Mouse (Mus musculus) neural tube, embryonic 14.5 days (tissue): ENCODE measurements around the gene Fgd6. TPM values are rescaled to one million over a fixed set of nuclear protein-coding genes. Genes with fewer than 3 reads are reported as not detected.
A peak's percentile ranks its signal among the peaks of the same experiment; 100 is the strongest.

Experiments used
- ATAC-seq: fragments of 200-750 bp; cut with Nextera tagmentation; 2 replicates; pipeline ENCODE4 v1.8.0; 2017; ENCODE audit warnings: low read depth, mild to moderate bottlenecking, moderate TSS enrichment, moderate library complexity
- H3K27ac ChIP-seq: fragments of 300-500 bp; sonication (generic); 2 replicates; pipeline ENCODE4 v1.5.1; 2014; ENCODE audit warnings: low read depth, mild to moderate bottlenecking, control low read depth, low read length, moderate library complexity, mixed read lengths
- H3K27me3 ChIP-seq: fragments of 300-500 bp; sonication (generic); 2 replicates; pipeline ENCODE4 v1.6.1; 2014; ENCODE audit warnings: low read length; ENCODE audit not compliant: control insufficient read depth, insufficient read depth
- H3K36me3 ChIP-seq: fragments of 300-500 bp; sonication (generic); 2 replicates; pipeline ENCODE4 v1.6.1; 2014; ENCODE audit warnings: low read length, mixed read lengths; ENCODE audit not compliant: control insufficient read depth, insufficient read depth
- H3K4me1 ChIP-seq: fragments of 300-500 bp; sonication (generic); 2 replicates; pipeline ENCODE4 v1.6.1; 2014; ENCODE audit warnings: low read length; ENCODE audit not compliant: control insufficient read depth, insufficient read depth
- H3K4me2 ChIP-seq: fragments of 300-500 bp; sonication (generic); 2 replicates; pipeline ENCODE4 v1.6.1; 2014; ENCODE audit warnings: mild to moderate bottlenecking, low read depth, low read length, control low read depth
- H3K4me3 ChIP-seq: fragments of 300-500 bp; sonication (generic); 2 replicates; pipeline ENCODE4 v1.5.1; 2014; ENCODE audit warnings: low read depth, low read length, control low read depth, mixed read lengths
- H3K9ac ChIP-seq: fragments of 300-500 bp; sonication (generic); replicated peaks from 2 replicates; pipeline ENCODE4 v1.6.1; 2014; ENCODE audit warnings: low read depth, mild to moderate bottlenecking, control low read depth, low read length, mixed read lengths
- H3K9me3 ChIP-seq: fragments of 300-500 bp; sonication (generic); 2 replicates; pipeline ENCODE4 v1.6.1; 2016; ENCODE audit warnings: low read length; ENCODE audit not compliant: control insufficient read depth
- WGBS: fragments of 180-500 bp; shearing (Covaris S2); extraction: QIAGEN DNeasy Blood & Tissue Kit; methylation state at CpG from one replicate; pipeline ENCODE4 v1.1.7; 2014; 5-methylcytosine and 5-hydroxymethylcytosine counted together
- polyA plus RNA-seq: library from polyadenylated mRNA; unstranded; fragments of >200 nt; fragmentation: Nextera tagmentation; extraction: Ambion mirVana; gene quantifications from 2 replicates; pipeline ENCODE4 v1.2.1, GENCODE M21; 2014

The Fgd6 gene
- polyA plus RNA-seq, 1 experiment from 2014 or later, result 2.4 TPM

DNA sequence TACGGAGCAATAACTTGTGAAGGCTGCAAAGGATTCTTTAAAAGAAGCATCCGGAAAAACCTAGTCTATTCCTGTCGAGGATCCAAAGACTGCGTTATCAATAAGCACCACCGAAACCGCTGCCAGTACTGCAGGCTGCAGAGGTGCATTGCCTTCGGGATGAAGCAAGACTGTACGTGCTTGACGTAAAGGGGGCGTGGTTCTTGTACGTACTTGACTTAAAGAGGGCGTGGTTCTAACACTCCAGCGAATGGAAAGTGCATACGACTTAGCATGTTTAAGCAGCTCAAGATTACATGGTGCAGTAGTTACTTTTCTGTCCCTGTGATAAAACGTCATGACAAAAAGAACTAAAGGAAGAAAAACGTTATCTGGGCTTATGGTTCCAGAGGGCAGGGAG lies 129.6 kb downstream of the Fgd6 start:
- H3K27ac ChIP-seq, result no peak overlapping the region
- no peak overlapping the region for H3K4me3 ChIP-seq
- no peak for ATAC-seq
- H3K4me1 ChIP-seq, result no peaks in the 10 kb centered on the region
- WGBS, result 93% methylated on average over 16 of the region's 16 CpGs
- no peak overlapping the region for H3K4me2 ChIP-seq
- H3K36me3 ChIP-seq, result peaks cover 37% of the 10 kb centered on the region
- H3K27me3 ChIP-seq, result no peaks in the 10 kb centered on the region
- H3K9me3 ChIP-seq, result no peaks in the 10 kb centered on the region
- no peak overlapping the region for H3K9ac ChIP-seq

DNA sequence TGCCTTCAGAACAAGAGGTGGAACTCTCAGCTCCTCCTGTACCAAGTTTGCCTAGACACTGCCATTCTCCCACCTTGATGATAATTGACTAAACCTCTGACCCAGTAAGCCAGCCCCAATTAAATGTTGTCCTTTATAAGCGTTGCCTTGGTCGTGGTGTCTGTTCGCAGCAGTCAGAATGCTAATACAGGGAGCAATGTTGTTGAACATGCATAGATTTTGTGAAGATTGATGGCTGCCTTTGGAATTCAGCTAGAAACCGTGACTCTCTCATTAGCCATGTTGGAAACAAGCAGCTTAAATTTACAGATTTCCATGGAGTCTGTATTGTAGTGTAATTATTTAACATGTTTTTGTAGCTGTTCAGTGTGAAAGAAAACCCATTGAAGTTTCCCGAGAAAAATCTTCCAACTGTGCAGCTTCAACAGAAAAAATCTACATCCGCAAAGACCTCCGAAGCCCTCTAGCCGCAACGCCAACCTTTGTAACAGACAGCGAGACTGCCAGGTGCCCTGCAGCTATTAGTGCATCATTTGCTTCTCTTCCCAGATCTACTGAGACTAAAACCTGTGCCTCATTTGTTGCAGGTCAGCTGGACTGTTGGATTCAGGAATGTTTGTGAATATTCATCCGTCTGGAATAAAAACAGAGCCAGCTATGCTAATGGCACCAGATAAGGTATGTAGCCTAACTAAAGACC lies 131.4 kb downstream of the Fgd6 start:
- Histone ChIP-seq H3K4me1 (peaks cover 2% of the 10 kb centered on the region; the same call in 1 of the 2 replicates), H3K9ac (no peak overlapping the region), H3K36me3 (peaks cover 37% of the 10 kb centered on the region), H3K27me3 (no peaks in the 10 kb centered on the region), H3K4me3 (no peak overlapping the region), H3K27ac (no peak overlapping the region), H3K9me3 (no peaks in the 10 kb centered on the region), H3K4me2 (no peak overlapping the region)
- 41% methylated on average over 11 of the region's 11 CpGs for WGBS
- ATAC-seq, result no peak

DNA sequence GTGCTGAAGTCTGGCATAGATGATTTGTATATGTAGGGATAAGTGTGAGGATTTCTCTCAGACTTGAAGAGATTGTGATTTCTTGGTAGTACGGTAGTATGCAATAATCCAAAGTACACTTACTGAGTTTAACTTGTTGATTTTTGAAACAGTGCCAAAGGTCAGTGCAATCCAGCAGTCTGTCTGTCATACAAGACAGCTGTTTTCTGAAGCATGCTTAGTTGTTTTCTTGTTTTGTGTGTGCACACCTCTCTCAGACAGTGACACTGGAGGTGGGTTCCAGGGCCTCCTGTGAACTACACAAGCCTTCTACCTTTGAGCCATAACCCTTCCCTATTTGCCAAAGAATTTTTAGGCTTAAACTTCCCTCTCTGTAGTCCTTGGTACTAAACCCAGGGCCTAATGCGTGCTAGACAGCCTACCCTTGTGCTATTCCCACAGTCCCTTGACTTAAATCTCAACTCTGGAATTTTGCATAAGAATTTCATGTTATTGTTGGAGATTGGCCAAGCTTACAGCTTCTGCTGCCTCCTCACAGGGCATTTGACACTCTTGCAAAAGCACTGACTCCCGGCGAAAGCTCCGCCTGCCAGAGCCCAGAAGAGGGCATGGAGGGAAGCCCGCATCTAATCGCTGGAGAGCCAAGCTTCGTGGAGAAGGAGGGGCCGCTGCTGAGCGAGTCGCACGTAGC lies 135.8 kb downstream of the Fgd6 start:
- Histone ChIP-seq H3K27me3 (no peaks in the 10 kb centered on the region), H3K9me3 (no peaks in the 10 kb centered on the region), H3K4me3 (no peak overlapping the region), H3K9ac (no peak overlapping the region), H3K4me2 (no peak overlapping the region), H3K36me3 (peaks cover 23% of the 10 kb centered on the region), H3K4me1 (peaks cover 4% of the 10 kb centered on the region; the same call in 1 of the 2 replicates), H3K27ac (no peak overlapping the region)
- WGBS, result 58% methylated on average over 12 of the region's 12 CpGs
- ATAC-seq, result no peak

DNA sequence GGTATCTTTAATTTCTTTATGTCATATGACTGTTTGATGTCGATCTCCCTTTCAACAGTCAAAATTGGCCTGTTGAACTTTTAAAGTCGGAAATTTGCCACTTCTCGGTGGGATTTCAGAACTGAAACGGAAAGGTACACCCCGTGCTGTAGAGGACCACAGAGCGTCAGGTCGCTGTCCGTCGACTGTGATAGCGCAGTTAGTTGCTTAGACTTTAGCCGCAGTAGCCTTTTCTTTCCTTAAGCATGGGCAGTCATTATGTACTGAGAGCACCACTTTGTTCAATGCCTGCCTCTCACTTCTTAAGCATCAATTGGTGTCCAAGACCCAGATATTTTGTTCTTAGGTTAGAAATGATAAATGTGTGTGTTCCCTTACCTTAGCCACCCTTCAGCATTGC lies 136.3 kb downstream of the Fgd6 start:
- Histone ChIP-seq H3K9me3 (no peaks in the 10 kb centered on the region), H3K36me3 (peaks cover 23% of the 10 kb centered on the region), H3K4me2 (no peak overlapping the region)

GRCm38 (mm10) chr10:94172706-94173105 lies 136.9 kb downstream of the Fgd6 start:
- 30% methylated on average over 6 of the region's 6 CpGs for WGBS
- Histone ChIP-seq H3K4me2 (no peak overlapping the region), H3K4me1 (peaks cover 4% of the 10 kb centered on the region; the same call in 1 of the 2 replicates), H3K36me3 (peaks cover 22% of the 10 kb centered on the region), H3K9ac (no peak overlapping the region), H3K9me3 (no peaks in the 10 kb centered on the region), H3K27me3 (no peaks in the 10 kb centered on the region), H3K4me3 (no peak overlapping the region), H3K27ac (no peak overlapping the region)
- no peak for ATAC-seq

More for the DNA sequence above, 136.3 kb downstream of the Fgd6 start:
- Histone ChIP-seq H3K4me1 (peaks cover 4% of the 10 kb centered on the region; the same call in 1 of the 2 replicates), H3K27me3 (no peaks in the 10 kb centered on the region), H3K9ac (no peak overlapping the region), H3K27ac (no peak overlapping the region), H3K4me3 (no peak overlapping the region)
- WGBS, result 72% methylated on average over 11 of the region's 11 CpGs
- ATAC-seq, result no peak

GRCm38 (mm10) chr10:94174652-94175051 lies 138.9 kb downstream of the Fgd6 start:
- H3K4me3 ChIP-seq, result no peak overlapping the region
- no peaks in the 10 kb centered on the region for H3K9me3 ChIP-seq
- no peak for ATAC-seq
- H3K4me1 ChIP-seq, result peaks cover 4% of the 10 kb centered on the region; the same call in 1 of the 2 replicates
- no peak overlapping the region for H3K9ac ChIP-seq
- peaks cover 12% of the 10 kb centered on the region for H3K36me3 ChIP-seq
- no peak overlapping the region for H3K4me2 ChIP-seq
- H3K27ac ChIP-seq, result no peak overlapping the region
- no peaks in the 10 kb centered on the region for H3K27me3 ChIP-seq
- 87% methylated on average over 7 of the region's 7 CpGs for WGBS

- Histone ChIP-seq H3K36me3 (peaks cover 10% of the 10 kb centered on the region; the same call in 1 of the 2 replicates), H3K4me2 (no peak overlapping the region), H3K9ac (no peak overlapping the region), H3K9me3 (no peaks in the 10 kb centered on the region), H3K27me3 (no peaks in the 10 kb centered on the region), H3K4me3 (no peak overlapping the region), H3K27ac (no peak overlapping the region), H3K4me1 (no peaks in the 10 kb centered on the region)
- ATAC-seq, result peak; percentile 28; the same call in 1 of the 2 replicates
- WGBS, result 48% methylated on average over 4 of the region's 4 CpGs
Measured at GRCm38 (mm10) chr10:94183199-94183598, 147.4 kb downstream of the Fgd6 start.
